Mouse (Mus musculus) telencephalon, adult 2 months (tissue): ENCODE results near the gene Nxph1.

Source experiments
- DNase-seq: peaks from one replicate; pipeline ENCODE4 v3.0.0-alpha.2; 2011; ENCODE audit warnings: low read depth, low spot score

Gene Nxph1

DNA sequence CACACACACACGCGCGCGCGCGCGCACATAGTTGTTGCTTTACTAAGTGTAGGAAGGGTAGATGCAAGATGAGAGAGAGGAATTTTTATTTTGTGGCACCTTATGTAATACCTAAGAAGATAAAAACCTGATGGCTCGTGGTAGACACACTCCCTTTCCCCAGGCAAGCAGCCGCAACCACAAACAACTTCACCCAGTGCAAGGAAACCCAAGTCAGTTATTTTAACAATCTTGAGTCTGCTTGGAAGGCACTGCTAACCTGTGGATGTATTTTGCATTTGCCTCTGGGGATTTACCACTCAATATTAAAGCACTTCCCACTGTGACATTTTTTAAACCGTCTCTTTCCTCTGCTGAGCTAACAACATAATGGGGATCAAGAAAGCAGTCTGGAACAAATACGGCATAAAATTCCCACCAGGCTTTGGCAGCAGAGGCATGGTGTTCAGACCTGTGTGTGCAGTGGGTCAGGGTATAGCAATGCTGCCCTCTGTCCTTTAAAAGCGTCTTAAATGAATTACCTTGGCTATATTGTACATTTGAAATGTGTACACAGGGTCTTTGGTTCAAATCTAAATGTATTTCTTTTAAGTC is 176.2 kb downstream of the Nxph1 start:
- no peak for DNase-seq

DNA sequence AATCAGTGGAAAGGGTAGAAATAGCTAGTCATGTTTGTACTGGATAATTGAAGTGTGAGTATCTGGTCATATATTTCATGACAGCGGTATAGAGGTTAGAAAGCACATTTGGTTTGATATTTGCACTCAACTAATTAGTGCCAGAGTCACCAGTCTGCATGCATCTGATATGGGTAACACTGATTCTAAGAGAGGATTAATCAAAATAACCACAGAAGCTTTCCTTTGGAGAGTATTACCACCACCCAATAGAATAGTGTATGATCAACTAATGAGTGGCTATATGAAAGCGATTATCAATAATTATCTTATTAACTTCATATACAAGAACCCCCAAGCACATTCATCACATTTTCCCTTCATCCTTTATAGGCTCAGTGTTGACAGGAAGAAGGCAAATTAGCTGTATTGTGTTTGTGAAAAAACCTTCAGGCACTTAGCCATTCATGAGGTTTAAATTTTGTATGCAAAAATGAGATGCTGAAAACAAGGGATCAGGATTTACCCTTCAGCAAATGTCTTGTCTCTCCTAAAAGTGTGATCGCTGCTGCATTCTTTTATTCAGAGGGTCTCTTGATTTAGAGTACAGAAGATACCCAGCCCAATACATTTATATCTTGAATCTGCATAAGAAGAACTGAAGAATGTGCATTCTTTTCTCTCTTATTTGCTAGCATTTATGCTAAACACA is 185.5 kb downstream of the Nxph1 start:
- no peak for DNase-seq

- DNase-seq, result no peak
These were observed 199.7 kb downstream of the Nxph1 start for GRCm38 (mm10) chr6:9147966-9148365.

- no peak for DNase-seq
These were observed 201.6 kb downstream of the Nxph1 start for GRCm38 (mm10) chr6:9149791-9150190.

- no peak for DNase-seq
These were observed 211.0 kb downstream of the Nxph1 start for GRCm38 (mm10) chr6:9159191-9159590.

DNA sequence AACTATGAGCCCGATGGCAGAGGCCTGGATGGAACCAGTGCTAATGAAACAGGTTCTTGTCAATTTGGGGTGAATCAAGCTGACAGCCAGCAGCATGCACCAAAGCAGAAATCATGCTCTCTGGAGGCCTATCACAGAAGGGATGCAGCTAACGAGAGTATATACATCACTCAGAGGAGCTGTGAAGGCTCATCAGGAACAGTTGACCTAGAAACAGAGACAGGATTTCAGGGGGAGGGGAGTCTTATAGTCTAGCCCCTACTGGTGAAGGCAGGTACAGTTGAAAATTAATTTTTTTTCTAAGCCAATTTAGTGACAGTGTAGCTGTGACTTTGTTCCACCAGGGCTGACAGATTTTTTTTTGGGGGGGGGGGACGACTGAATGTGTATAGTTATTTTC is 234.2 kb downstream of the Nxph1 start:
- no peak for DNase-seq

GRCm38 (mm10) chr6:9210730-9211129 is 262.5 kb downstream of the Nxph1 start:
- no peak for DNase-seq

GRCm38 (mm10) chr6:9220724-9221453 is 272.7 kb downstream of the Nxph1 start:
- DNase-seq, result no peak

DNA sequence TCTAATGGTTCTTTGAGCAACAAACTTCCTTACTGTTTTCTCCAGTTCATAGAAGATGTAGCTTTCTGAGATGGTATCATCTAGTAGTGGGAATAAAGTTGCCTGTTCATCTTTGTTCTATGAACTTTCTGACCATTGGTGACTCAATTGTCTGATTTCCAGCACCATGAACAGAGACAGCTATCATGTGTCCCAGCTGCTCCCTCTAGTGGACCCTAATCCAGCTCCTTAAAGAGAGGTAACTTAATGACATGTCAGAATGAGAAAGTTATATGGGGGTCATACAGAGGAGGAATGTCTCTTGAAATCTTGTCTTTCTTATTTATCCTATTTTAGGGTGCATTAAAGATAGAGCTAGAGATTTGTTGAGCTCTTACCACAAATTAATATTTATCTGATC is 286.6 kb downstream of the Nxph1 start:
- no peak for DNase-seq

- no peak for DNase-seq
These were observed 319.8 kb downstream of the Nxph1 start for GRCm38 (mm10) chr6:9267998-9268397.
